Mouse (Mus musculus) E14TG2a.4 (cell line): ENCODE data around the gene Higd1c.

Source experiments
- H3K27me3 ChIP-seq: 2 replicates; pipeline ENCODE4 v1.6.1; 2014; ENCODE audit warnings: low read length, control low read depth; ENCODE audit not compliant: insufficient read depth
- H3K36me3 ChIP-seq: 2 replicates; pipeline ENCODE4 v1.6.1; 2014; ENCODE audit warnings: low read length, control low read depth; ENCODE audit not compliant: insufficient read depth
- H3K4me1 ChIP-seq: replicated peaks from 2 replicates; pipeline ENCODE4 v1.6.1; 2014; ENCODE audit warnings: low read depth, low read length, control low read depth
- H3K4me3 ChIP-seq: replicated peaks from 2 replicates; pipeline ENCODE4 v1.5.1; 2014; ENCODE audit warnings: mild to moderate bottlenecking, low read length
- H3K9me3 ChIP-seq: 2 replicates; pipeline ENCODE4 v1.6.1; 2014; ENCODE audit warnings: low read length, control low read depth
- CTCF ChIP-seq: conservative IDR thresholded peaks from 2 replicates; pipeline ENCODE4 v1.5.1; 2014; ENCODE audit warnings: low read length
- NANOG ChIP-seq: IDR thresholded peaks from 2 replicates; pipeline ENCODE4 v1.6.1; 2014; ENCODE audit warnings: borderline replicate concordance, low read length, mixed read lengths
- POU5F1 ChIP-seq: IDR thresholded peaks from 2 replicates; pipeline ENCODE4 v1.6.1; 2014; ENCODE audit warnings: low read length, borderline replicate concordance

Higd1c gene

GRCm38 (mm10) chr15:100411731-100412130, 47.4 kb downstream of the Higd1c start:
- H3K4me3 ChIP-seq, result no peak overlapping the region
- peaks cover 42% of the 10 kb centered on the region for H3K36me3 ChIP-seq
- TF ChIP-seq NANOG (no peak), CTCF (no peak), POU5F1 (no peak)

GRCm38 (mm10) chr15:100413306-100413705, 49.0 kb downstream of the Higd1c start:
- Histone ChIP-seq H3K27me3 (no peaks in the 10 kb centered on the region), H3K9me3 (no peaks in the 10 kb centered on the region), H3K4me3 (no peak overlapping the region), H3K4me1 (peaks cover 13% of the 10 kb centered on the region), H3K36me3 (peaks cover 35% of the 10 kb centered on the region)
- TF ChIP-seq CTCF (no peak), NANOG (no peak), POU5F1 (no peak)

More at GRCm38 (mm10) chr15:100411731-100412130, 47.4 kb downstream of the Higd1c start:
- H3K9me3 ChIP-seq, result no peaks in the 10 kb centered on the region
- H3K4me1 ChIP-seq, result peaks cover 13% of the 10 kb centered on the region
- no peaks in the 10 kb centered on the region for H3K27me3 ChIP-seq

- no peak for TF ChIP-seq POU5F1
- no peak for TF ChIP-seq NANOG
- TF ChIP-seq CTCF, result no peak
- Histone ChIP-seq H3K36me3 (peaks cover 31% of the 10 kb centered on the region), H3K27me3 (no peaks in the 10 kb centered on the region), H3K4me3 (no peak overlapping the region), H3K4me1 (peaks cover 13% of the 10 kb centered on the region), H3K9me3 (no peaks in the 10 kb centered on the region)
These were observed 49.7 kb downstream of the Higd1c start for GRCm38 (mm10) chr15:100414011-100414410.

- no peak for TF ChIP-seq POU5F1
- TF ChIP-seq CTCF, result no peak
- no peak for TF ChIP-seq NANOG
- Histone ChIP-seq H3K36me3 (peaks cover 23% of the 10 kb centered on the region), H3K27me3 (no peaks in the 10 kb centered on the region), H3K9me3 (no peaks in the 10 kb centered on the region), H3K4me3 (no peak overlapping the region), H3K4me1 (peaks cover 21% of the 10 kb centered on the region)
These were observed 50.6 kb downstream of the Higd1c start for GRCm38 (mm10) chr15:100414942-100415341.

GRCm38 (mm10) chr15:100415684-100416083, 51.3 kb downstream of the Higd1c start:
- Histone ChIP-seq H3K4me1 (peaks cover 26% of the 10 kb centered on the region), H3K36me3 (peaks cover 16% of the 10 kb centered on the region), H3K27me3 (no peaks in the 10 kb centered on the region), H3K4me3 (no peak overlapping the region), H3K9me3 (no peaks in the 10 kb centered on the region)
- TF ChIP-seq CTCF, result no peak

DNA sequence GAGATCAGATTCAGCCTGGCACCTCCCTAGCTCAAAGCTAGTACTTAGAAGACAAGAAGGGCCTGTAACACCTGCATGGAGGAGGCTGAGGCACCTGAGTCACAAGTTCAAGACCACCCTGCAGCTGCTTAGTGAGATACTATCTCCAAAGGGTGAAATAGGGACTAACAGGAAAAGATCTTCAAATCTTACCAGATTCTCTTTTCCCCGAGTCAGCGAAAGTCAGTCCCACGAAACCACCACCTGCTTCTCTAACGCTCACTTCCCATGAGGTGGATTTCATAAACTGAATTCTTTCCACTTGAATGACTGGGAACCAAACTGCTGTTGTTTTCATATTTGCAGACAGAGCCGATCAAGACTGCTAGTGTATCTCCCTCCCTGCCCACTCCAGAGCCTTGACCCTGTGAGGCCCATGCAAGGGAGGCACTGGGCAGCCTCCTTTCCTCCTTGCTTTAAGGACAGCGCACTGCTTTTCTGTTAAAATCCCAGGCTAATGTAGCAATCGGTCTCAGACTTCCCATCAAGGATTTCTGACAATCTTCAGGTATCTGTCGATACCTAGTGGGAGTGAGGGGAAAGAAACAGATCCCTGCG, 53.6 kb downstream of the Higd1c start:
- Histone ChIP-seq H3K4me1 (peaks cover 39% of the 10 kb centered on the region), H3K9me3 (no peaks in the 10 kb centered on the region), H3K27me3 (peaks cover 5% of the 10 kb centered on the region; the same call in 1 of the 2 replicates), H3K36me3 (peaks cover 5% of the 10 kb centered on the region; the same call in 1 of the 2 replicates), H3K4me3 (no peak overlapping the region)
- TF ChIP-seq CTCF (no peak), NANOG (no peak), POU5F1 (no peak)

DNA sequence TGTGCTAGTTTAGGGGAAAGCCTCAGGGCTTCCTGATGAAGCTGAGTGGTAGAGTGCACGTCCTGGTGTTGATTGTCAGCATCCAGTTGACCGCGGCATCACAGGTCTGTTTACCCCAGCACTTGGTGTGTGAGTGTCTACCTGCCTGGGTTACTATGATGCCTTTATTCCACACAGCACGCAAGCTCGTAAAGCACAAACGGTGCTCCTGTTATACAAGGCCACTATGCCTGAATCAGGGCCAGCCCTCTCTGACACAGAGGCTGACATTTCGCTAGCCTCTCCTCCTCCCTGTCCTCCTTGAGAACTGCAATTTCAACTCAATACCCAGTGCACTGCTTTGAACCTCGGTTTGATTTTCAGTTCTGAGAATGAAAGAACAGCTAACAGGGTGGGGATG, 55.0 kb downstream of the Higd1c start:
- H3K9me3 ChIP-seq, result no peaks in the 10 kb centered on the region
- H3K4me1 ChIP-seq, result peaks cover 47% of the 10 kb centered on the region
- H3K4me3 ChIP-seq, result no peak overlapping the region
- H3K36me3 ChIP-seq, result peaks cover 5% of the 10 kb centered on the region; the same call in 1 of the 2 replicates
- peaks cover 17% of the 10 kb centered on the region for H3K27me3 ChIP-seq
- TF ChIP-seq CTCF (no peak), NANOG (no peak), POU5F1 (no peak)

DNA sequence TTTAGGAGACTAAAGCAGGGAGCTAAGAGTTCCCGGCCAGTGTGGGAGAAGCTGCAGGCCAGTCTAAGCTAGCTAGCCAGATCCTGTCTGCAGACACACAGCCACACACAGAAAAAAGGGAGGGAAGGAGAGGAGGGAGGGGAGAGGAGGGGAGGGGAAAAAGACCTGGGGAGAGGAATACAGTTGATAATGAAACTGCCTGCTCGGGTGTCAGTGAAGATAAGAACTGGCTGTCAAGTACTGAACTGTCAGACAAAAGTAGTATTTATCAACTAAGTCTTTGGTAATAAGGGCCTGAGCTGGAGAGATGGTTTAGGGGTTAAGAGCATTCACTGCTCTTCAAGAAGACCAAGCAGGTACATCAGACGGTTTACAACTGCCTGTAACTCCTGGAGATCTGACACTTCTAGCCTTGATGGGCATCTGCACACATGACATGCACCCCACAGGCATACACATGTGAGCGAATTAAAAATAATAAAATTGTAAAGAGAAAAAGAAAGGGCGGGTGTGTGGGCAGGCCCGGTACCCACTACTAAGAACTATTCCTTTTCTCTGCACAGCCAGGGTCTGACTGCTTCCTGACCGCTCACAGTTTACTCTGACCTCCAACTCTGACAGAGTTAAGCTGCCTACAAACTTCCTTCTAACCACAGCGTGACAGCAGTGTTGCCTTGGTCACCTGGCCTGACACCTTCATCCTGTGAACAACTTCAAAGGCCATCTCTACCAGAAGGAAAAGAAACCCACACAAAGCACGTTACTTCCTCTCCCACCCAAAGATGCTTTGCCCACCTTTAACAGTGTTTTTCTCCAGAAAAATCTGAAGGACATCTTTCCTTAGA, 55.8 kb downstream of the Higd1c start:
- Histone ChIP-seq H3K9me3 (no peaks in the 10 kb centered on the region), H3K36me3 (peaks cover 5% of the 10 kb centered on the region; the same call in 1 of the 2 replicates)

More for the DNA sequence above, 55.8 kb downstream of the Higd1c start:
- H3K4me1 ChIP-seq, result peaks cover 50% of the 10 kb centered on the region
- no peak overlapping the region for H3K4me3 ChIP-seq
- peaks cover 25% of the 10 kb centered on the region for H3K27me3 ChIP-seq
- no peak for TF ChIP-seq CTCF
- no peak for TF ChIP-seq POU5F1
- TF ChIP-seq NANOG, result no peak
